Mouse (Mus musculus): ENCODE results near the gene Acod1.

The Acod1 gene

GRCm38 (mm10) chr14:103072731-103073130, 26.0 kb downstream of the Acod1 start:
- no peak for DNase-seq (ENCODE audit: low read depth)

GRCm38 (mm10) chr14:103073825-103074224, 27.0 kb downstream of the Acod1 start:
- DNase-seq (ENCODE audit: low read depth) = no peak

GRCm38 (mm10) chr14:103075166-103075565, 28.4 kb downstream of the Acod1 start:
- no peak for DNase-seq (ENCODE audit: low read depth)

- no peak for DNase-seq (ENCODE audit: low read depth)
Observed at GRCm38 (mm10) chr14:103077272-103078005, 30.7 kb downstream of the Acod1 start.

GRCm38 (mm10) chr14:103078006-103078912, 31.5 kb downstream of the Acod1 start:
- DNase-seq (ENCODE audit: low read depth) = no peak

GRCm38 (mm10) chr14:103079209-103079977, 32.6 kb downstream of the Acod1 start:
- DNase-seq (ENCODE audit: low read depth) = no peak

GRCm38 (mm10) chr14:103085840-103086533, 39.2 kb downstream of the Acod1 start:
- no peak for DNase-seq (ENCODE audit: low read depth)

GRCm38 (mm10) chr14:103086671-103087324, 40.0 kb downstream of the Acod1 start:
- no peak for DNase-seq (ENCODE audit: low read depth)

- no peak for DNase-seq (ENCODE audit: low read depth)
Observed at GRCm38 (mm10) chr14:103087846-103088245, 41.1 kb downstream of the Acod1 start.

GRCm38 (mm10) chr14:103088624-103089023, 41.8 kb downstream of the Acod1 start:
- peak; percentile 83 for DNase-seq (ENCODE audit: low read depth)

- DNase-seq (ENCODE audit: low read depth) = no peak
Observed at GRCm38 (mm10) chr14:103093236-103093635, 46.5 kb downstream of the Acod1 start.

GRCm38 (mm10) chr14:103093670-103094069, 46.9 kb downstream of the Acod1 start:
- DNase-seq (ENCODE audit: low read depth) = no peak

- DNase-seq (ENCODE audit: low read depth) = no peak
Observed at GRCm38 (mm10) chr14:103095036-103095435, 48.3 kb downstream of the Acod1 start.

GRCm38 (mm10) chr14:103095826-103096225, 49.0 kb downstream of the Acod1 start:
- DNase-seq (ENCODE audit: low read depth) = no peak

GRCm38 (mm10) chr14:103096621-103097020, 49.8 kb downstream of the Acod1 start:
- DNase-seq (ENCODE audit: low read depth) = no peak

GRCm38 (mm10) chr14:103098213-103098586, 51.4 kb downstream of the Acod1 start:
- no peak for DNase-seq (ENCODE audit: low read depth)

- peak; percentile 88 for DNase-seq (ENCODE audit: low read depth)
Observed at GRCm38 (mm10) chr14:103098587-103099235, 51.9 kb downstream of the Acod1 start.

GRCm38 (mm10) chr14:103099238-103099933, 52.6 kb downstream of the Acod1 start, which contains the start of gene Fbxl3:
Gene Fbxl3, minus strand, starts transcription at chr14:103099566.
- peak; percentile 95 for DNase-seq (ENCODE audit: low read depth)

GRCm38 (mm10) chr14:103100296-103100695, 53.5 kb downstream of the Acod1 start:
- DNase-seq (ENCODE audit: low read depth) = no peak

- DNase-seq (ENCODE audit: low read depth) = no peak
Observed at GRCm38 (mm10) chr14:103101171-103101570, 54.4 kb downstream of the Acod1 start.
